Mouse (Mus musculus) midbrain, embryonic 11.5 days (tissue): ENCODE measurements at regions not wholly inside any gene's neighbourhood (a gene's known extent, or its start where the extent isn't known, plus 50 kb on each side); places are given as distances from the start of the nearest gene placed in this dataset.
A peak's percentile ranks its signal among the peaks of the same experiment; 100 is the strongest.

Source experiments
- ATAC-seq: fragments of 200-750 bp; cut with Nextera tagmentation; 2 replicates; pipeline ENCODE4 v1.8.0; 2017; ENCODE audit warnings: moderate TSS enrichment, moderate library complexity; ENCODE audit not compliant: low FRiP score
- DNase-seq: peaks from one replicate; pipeline ENCODE4 v3.0.0; 2015; ENCODE audit warnings: low spot score; ENCODE audit errors: missing footprints
- H3K27ac ChIP-seq: fragments of 300-500 bp; sonication (generic); 2 replicates; pipeline ENCODE4 v1.5.1; 2014; ENCODE audit warnings: low read depth, low read length
- H3K27me3 ChIP-seq: fragments of 300-500 bp; sonication (generic); 2 replicates; pipeline ENCODE4 v1.6.1; 2014; ENCODE audit warnings: mild to moderate bottlenecking, low read length, moderate library complexity, mixed read lengths; ENCODE audit not compliant: control insufficient read depth, insufficient read depth
- H3K36me3 ChIP-seq: fragments of 300-500 bp; sonication (generic); 2 replicates; pipeline ENCODE4 v1.6.1; 2014; ENCODE audit warnings: mild to moderate bottlenecking, low read length, moderate library complexity, mixed read lengths; ENCODE audit not compliant: control insufficient read depth, insufficient read depth
- H3K4me1 ChIP-seq: fragments of 300-500 bp; sonication (generic); 2 replicates; pipeline ENCODE4 v1.6.1; 2014; ENCODE audit warnings: low read length; ENCODE audit not compliant: control insufficient read depth, insufficient read depth
- H3K4me2 ChIP-seq: fragments of 300-500 bp; sonication (generic); 2 replicates; pipeline ENCODE4 v1.6.1; 2014; ENCODE audit warnings: mild to moderate bottlenecking, moderate library complexity
- H3K4me3 ChIP-seq: fragments of 300-500 bp; sonication (generic); 2 replicates; pipeline ENCODE4 v1.5.1; 2014; ENCODE audit warnings: low read depth, low read length
- H3K9ac ChIP-seq: fragments of 300-500 bp; sonication (generic); 2 replicates; pipeline ENCODE4 v1.6.1; 2014; ENCODE audit warnings: low read length
- H3K9me3 ChIP-seq: fragments of 300-500 bp; sonication (generic); 2 replicates; pipeline ENCODE4 v1.6.1; 2016; ENCODE audit warnings: low read length; ENCODE audit not compliant: control insufficient read depth
- WGBS: fragments of 180-500 bp; shearing (Covaris S2); extraction: QIAGEN DNeasy Blood & Tissue Kit; methylation state at CpG from one replicate; pipeline ENCODE4 v1.1.7; 2014; 5-methylcytosine and 5-hydroxymethylcytosine counted together

GRCm38 (mm10) chr6:140308641-140309040 lies 115.2 kb upstream of the Plekha5 start:
- Histone ChIP-seq H3K4me2 (no peak overlapping the region), H3K4me1 (no peaks in the 10 kb centered on the region), H3K27ac (no peak overlapping the region), H3K9me3 (no peaks in the 10 kb centered on the region; the same call in 1 of the 2 replicates), H3K9ac (no peak overlapping the region), H3K27me3 (no peaks in the 10 kb centered on the region), H3K36me3 (no peaks in the 10 kb centered on the region), H3K4me3 (no peak overlapping the region)
- 94% methylated on average over 11 of the region's 11 CpGs for WGBS
- ATAC-seq (no peak), DNase-seq (no peak)

GRCm38 (mm10) chr6:140306811-140307558 lies 116.9 kb upstream of the Plekha5 start:
- no peaks in the 10 kb centered on the region for H3K27me3 ChIP-seq
- no peak overlapping the region for H3K9ac ChIP-seq
- H3K27ac ChIP-seq: no peak overlapping the region
- no peaks in the 10 kb centered on the region for H3K4me1 ChIP-seq
- no peak for DNase-seq
- no peak overlapping the region for H3K4me2 ChIP-seq
- no peaks in the 10 kb centered on the region; the same call in 1 of the 2 replicates for H3K9me3 ChIP-seq
- no peak for ATAC-seq
- no peak overlapping the region for H3K4me3 ChIP-seq
- no peaks in the 10 kb centered on the region for H3K36me3 ChIP-seq
- WGBS: 88% methylated on average over 6 of the region's 6 CpGs

GRCm38 (mm10) chr6:140304105-140304504 lies 119.7 kb upstream of the Plekha5 start:
- H3K4me3 ChIP-seq: no peak overlapping the region
- ATAC-seq: no peak
- 89% methylated on average over 5 of the region's 5 CpGs for WGBS

GRCm38 (mm10) chr6:140300470-140301145 lies 123.2 kb upstream of the Plekha5 start:
- Histone ChIP-seq H3K9ac (no peak overlapping the region), H3K27ac (no peak overlapping the region), H3K9me3 (no peaks in the 10 kb centered on the region), H3K27me3 (no peaks in the 10 kb centered on the region), H3K4me1 (no peaks in the 10 kb centered on the region), H3K36me3 (no peaks in the 10 kb centered on the region), H3K4me2 (no peak overlapping the region), H3K4me3 (no peak overlapping the region)
- 70% methylated on average over 7 of the region's 7 CpGs for WGBS
- no peak for ATAC-seq
- DNase-seq: no peak

More at GRCm38 (mm10) chr6:140304105-140304504, 119.7 kb upstream of the Plekha5 start:
- H3K27me3 ChIP-seq: no peaks in the 10 kb centered on the region
- H3K4me2 ChIP-seq: no peak overlapping the region
- no peaks in the 10 kb centered on the region; the same call in 1 of the 2 replicates for H3K9me3 ChIP-seq
- H3K27ac ChIP-seq: no peak overlapping the region
- no peaks in the 10 kb centered on the region for H3K36me3 ChIP-seq
- H3K4me1 ChIP-seq: no peaks in the 10 kb centered on the region
- DNase-seq: no peak
- no peak overlapping the region for H3K9ac ChIP-seq

- DNase-seq (peak; percentile 76), ATAC-seq (no peak)
- Histone ChIP-seq H3K27me3 (no peaks in the 10 kb centered on the region), H3K4me3 (no peak overlapping the region), H3K27ac (no peak overlapping the region), H3K4me1 (no peaks in the 10 kb centered on the region), H3K9ac (no peak overlapping the region), H3K9me3 (no peaks in the 10 kb centered on the region), H3K4me2 (no peak overlapping the region), H3K36me3 (no peaks in the 10 kb centered on the region)
- 72% methylated on average over 7 of the region's 7 CpGs for WGBS
These were observed 124.2 kb upstream of the Plekha5 start for GRCm38 (mm10) chr6:140299653-140300052.

- Histone ChIP-seq H3K27me3 (no peaks in the 10 kb centered on the region), H3K9me3 (no peaks in the 10 kb centered on the region), H3K4me3 (no peak overlapping the region), H3K4me1 (no peaks in the 10 kb centered on the region), H3K36me3 (no peaks in the 10 kb centered on the region), H3K4me2 (no peak overlapping the region), H3K9ac (no peak overlapping the region), H3K27ac (no peak overlapping the region)
- WGBS: 78% methylated on average over 14 of the region's 14 CpGs
- DNase-seq: peak; percentile 71
- ATAC-seq: peak; percentile 47; the same call in 1 of the 2 replicates
These were observed 125.8 kb upstream of the Plekha5 start for GRCm38 (mm10) chr6:140297969-140298554.

GRCm38 (mm10) chr6:140297561-140297960 lies 126.3 kb upstream of the Plekha5 start:
- Histone ChIP-seq H3K27ac (no peak overlapping the region), H3K9me3 (no peaks in the 10 kb centered on the region), H3K9ac (no peak overlapping the region), H3K27me3 (no peaks in the 10 kb centered on the region), H3K36me3 (no peaks in the 10 kb centered on the region), H3K4me2 (no peak overlapping the region), H3K4me3 (no peak overlapping the region), H3K4me1 (no peaks in the 10 kb centered on the region)
- DNase-seq (no peak), ATAC-seq (peak; percentile 54)
- WGBS: 70% methylated on average over 6 of the region's 6 CpGs

GRCm38 (mm10) chr6:140290109-140290508 lies 133.7 kb upstream of the Plekha5 start:
- Histone ChIP-seq H3K4me3 (no peak overlapping the region), H3K27me3 (no peaks in the 10 kb centered on the region), H3K4me1 (peaks cover 7% of the 10 kb centered on the region), H3K9me3 (no peaks in the 10 kb centered on the region), H3K36me3 (no peaks in the 10 kb centered on the region), H3K27ac (no peak overlapping the region), H3K9ac (no peak overlapping the region), H3K4me2 (no peak overlapping the region)
- DNase-seq (no peak), ATAC-seq (peak; percentile 28; the same call in 1 of the 2 replicates)
- WGBS: 68% methylated on average over 12 of the region's 13 CpGs

GRCm38 (mm10) chr6:140288799-140289198 lies 135.1 kb upstream of the Plekha5 start:
- Histone ChIP-seq H3K4me1 (peaks cover 7% of the 10 kb centered on the region), H3K4me2 (no peak overlapping the region), H3K27ac (no peak overlapping the region), H3K27me3 (no peaks in the 10 kb centered on the region), H3K4me3 (no peak overlapping the region), H3K9me3 (no peaks in the 10 kb centered on the region), H3K9ac (no peak overlapping the region), H3K36me3 (no peaks in the 10 kb centered on the region)
- DNase-seq (peak; percentile 89), ATAC-seq (peak; percentile 82)
- 25% methylated on average over 8 of the region's 8 CpGs for WGBS
